29 mouse cellular contexts compared by ENCODE assay signal in the genomic region with DNA sequence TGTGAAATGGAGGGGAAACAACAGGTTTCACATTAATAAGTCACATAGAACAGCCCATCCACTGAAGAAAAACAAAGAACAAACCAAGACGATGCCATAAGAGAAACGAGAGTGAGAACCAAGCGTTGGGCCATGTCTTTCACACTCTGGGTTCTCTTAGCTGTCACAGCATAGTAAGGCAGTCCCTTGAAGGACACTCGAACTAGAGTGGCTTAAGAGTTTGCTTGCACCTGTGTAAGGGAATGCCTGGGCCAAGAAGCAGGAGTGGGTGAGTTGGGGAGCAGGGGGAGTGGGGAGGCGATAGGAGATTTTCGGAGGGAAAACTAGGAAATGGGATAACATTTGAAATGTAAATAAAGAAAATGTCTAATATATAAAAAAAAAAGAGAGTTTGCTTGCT. TPM values are rescaled to one million over a fixed set of nuclear protein-coding genes. Genes with fewer than 3 reads are reported as not detected.
"Had no signal": no experiment of that assay in that cellular context is flagged by ENCODE, and none has a peak within 500 bp of the region (broad histone marks: within the 10 kb centered on the region; RNA-seq: fewer than 3 reads in every experiment).

No protein-coding gene starts in this region.

- H3K9me3 ChIP-seq: heart, embryonic 13.5 days; heart, embryonic 15.5 days; hindbrain, embryonic 13.5 days; hindbrain, embryonic 15.5 days; kidney, embryonic 15.5 days; limb, embryonic 13.5 days had no signal

- H3K36me3 ChIP-seq: heart, embryonic 13.5 days; heart, embryonic 15.5 days; hindbrain, embryonic 13.5 days; hindbrain, embryonic 15.5 days; kidney, embryonic 15.5 days; limb, embryonic 13.5 days had no signal

- H3K4me2 ChIP-seq: heart, embryonic 11.5 days; heart, embryonic 13.5 days; heart, embryonic 15.5 days; hindbrain, embryonic 13.5 days; hindbrain, embryonic 15.5 days; kidney, embryonic 15.5 days; limb, embryonic 13.5 days had no signal

- ATAC-seq: forebrain, postnatal 0 days; hindbrain, postnatal 0 days; intestine, embryonic 16.5 days had no signal

- H3K27ac ChIP-seq: heart, adult 2 months; heart, embryonic 13.5 days; heart, embryonic 15.5 days; hindbrain, embryonic 13.5 days; hindbrain, embryonic 15.5 days; hindbrain, postnatal 0 days; kidney, embryonic 15.5 days; kidney, postnatal 0 days; limb, embryonic 13.5 days had no signal

- H3K4me1 ChIP-seq: hindbrain, embryonic 15.5 days; limb, embryonic 13.5 days had no signal

- H3K9ac ChIP-seq: forebrain, postnatal 0 days; heart, embryonic 13.5 days; heart, embryonic 15.5 days; hindbrain, embryonic 13.5 days; hindbrain, embryonic 15.5 days; kidney, embryonic 15.5 days; limb, embryonic 13.5 days had no signal

- H3K27me3 ChIP-seq: heart, embryonic 13.5 days; heart, embryonic 15.5 days; hindbrain, embryonic 13.5 days; hindbrain, embryonic 15.5 days; kidney, embryonic 15.5 days; limb, embryonic 13.5 days had no signal

- H3K4me3 ChIP-seq: heart, adult 2 months; heart, embryonic 13.5 days; heart, embryonic 15.5 days; hindbrain, embryonic 13.5 days; hindbrain, embryonic 15.5 days; kidney, embryonic 15.5 days; limb, embryonic 13.5 days had no signal

- DNase-seq: forebrain, postnatal 0 days; gastrocnemius, postnatal 14 days; gastrocnemius, postnatal 36 days; heart, adult 11 months; heart, adult 2 months; heart, postnatal 14 days; heart, postnatal 36 days; kidney, adult 11 months; kidney, adult 2 months; kidney, adult 9 months; kidney, postnatal 14 days; kidney, postnatal 36 days; layer of hippocampus, adult 9-11 months; layer of hippocampus, postnatal 36 days; left cerebral cortex, postnatal 4 days had no signal

RNA-seq across cellular contexts. Expression of a gene that starts 3.2 kb away (rescaled TPM):
- polyA plus RNA-seq: forebrain, postnatal 0 days; heart, embryonic 11.5 days; hindbrain, embryonic 11.5 days; intestine, embryonic 14.5 days; intestine, embryonic 16.5 days; kidney, embryonic 15.5 days; large intestine, adult 2 months had no signal

RNA-seq across cellular contexts. Expression of a gene that starts 46.7 kb away (rescaled TPM):
- polyA plus RNA-seq: heart, postnatal 0 days; intestine, embryonic 14.5 days had no signal
